Mouse (Mus musculus): ENCODE results near the gene Olfr159. TPM values are rescaled to one million over a fixed set of nuclear protein-coding genes. Genes with fewer than 3 reads are reported as not detected.

Olfr159 gene
- polyA plus RNA-seq, 1 experiment from 2014 or later, result not detected

DNA sequence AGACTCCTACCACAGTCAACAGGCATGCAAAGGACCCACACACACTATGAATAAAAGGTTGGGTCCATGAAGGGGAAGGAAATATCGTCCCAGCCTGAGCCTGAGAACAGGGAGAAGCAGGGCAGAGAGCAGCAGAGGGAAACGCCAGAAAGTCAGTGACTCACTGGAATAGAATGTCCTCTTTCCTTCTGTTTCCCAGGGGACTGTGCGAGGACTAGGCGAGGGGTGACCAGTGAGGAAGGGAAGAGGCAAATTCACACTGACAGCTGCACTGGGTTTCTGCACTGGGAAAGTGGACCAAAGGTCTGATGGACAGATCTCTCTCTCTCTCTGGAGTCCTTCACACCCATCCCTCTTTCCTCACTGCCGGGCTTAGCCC lies 42.2 kb downstream of the Olfr159 start:
- no peaks in the 10 kb centered on the region for H3K36me3 ChIP-seq (ENCODE audit: poor library complexity, severe bottlenecking)
- no peak overlapping the region for H3K9ac ChIP-seq
- H3K27ac ChIP-seq, result no peak overlapping the region
- no peaks in the 10 kb centered on the region for H3K27me3 ChIP-seq
- WGBS, result 78% methylated on average over 5 of the region's 5 CpGs
- H3K4me1 ChIP-seq, result no peaks in the 10 kb centered on the region
- no peak overlapping the region for H3K4me3 ChIP-seq
- H3K9me3 ChIP-seq (replicated peaks), result no peaks in the 10 kb centered on the region
- ATAC-seq, result no peak
- no peak overlapping the region for H3K4me2 ChIP-seq

DNA sequence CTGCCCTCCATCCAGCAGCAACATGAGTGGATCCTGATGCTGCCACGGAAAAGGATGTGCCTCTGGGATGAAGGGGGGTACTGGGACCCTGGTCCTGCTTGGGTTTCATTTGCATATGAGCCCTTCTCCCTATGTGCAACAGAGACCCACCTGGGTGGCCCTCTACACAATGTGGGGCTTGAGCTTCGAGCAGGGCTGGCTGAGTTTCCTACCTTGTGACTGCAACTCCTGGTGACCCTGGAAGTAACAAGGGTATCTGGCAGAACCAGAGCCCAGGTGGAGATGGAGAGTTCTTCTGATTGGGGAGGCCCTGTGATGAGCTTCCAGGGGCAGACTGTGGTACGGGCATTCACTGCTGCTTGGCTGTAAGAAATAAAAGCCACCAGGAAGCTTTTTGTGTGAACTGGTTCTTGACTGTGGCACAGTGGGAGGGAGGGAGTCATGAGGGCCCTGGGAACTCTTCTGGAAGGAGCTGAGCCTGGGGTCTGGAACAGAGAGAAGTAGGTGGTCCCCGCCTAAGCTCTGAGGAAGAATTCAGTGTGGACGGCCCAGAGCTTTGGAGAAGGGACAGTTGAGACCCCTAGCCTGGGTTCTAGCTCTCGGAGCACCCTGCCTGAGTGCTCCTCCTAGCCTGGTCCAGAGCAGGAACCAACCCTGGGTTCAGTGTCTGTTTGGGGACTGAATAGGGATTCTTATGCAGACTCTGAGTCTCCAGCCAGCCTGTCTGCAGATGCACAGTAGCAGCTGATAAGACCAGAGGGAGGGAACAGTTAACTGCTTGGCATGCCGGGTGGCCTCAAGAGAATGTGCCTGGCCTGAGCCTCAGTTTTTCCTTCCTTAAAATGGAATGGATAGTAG lies 42.9 kb downstream of the Olfr159 start:
- H3K4me2 ChIP-seq, result no peak overlapping the region
- no peak for ATAC-seq

DNA sequence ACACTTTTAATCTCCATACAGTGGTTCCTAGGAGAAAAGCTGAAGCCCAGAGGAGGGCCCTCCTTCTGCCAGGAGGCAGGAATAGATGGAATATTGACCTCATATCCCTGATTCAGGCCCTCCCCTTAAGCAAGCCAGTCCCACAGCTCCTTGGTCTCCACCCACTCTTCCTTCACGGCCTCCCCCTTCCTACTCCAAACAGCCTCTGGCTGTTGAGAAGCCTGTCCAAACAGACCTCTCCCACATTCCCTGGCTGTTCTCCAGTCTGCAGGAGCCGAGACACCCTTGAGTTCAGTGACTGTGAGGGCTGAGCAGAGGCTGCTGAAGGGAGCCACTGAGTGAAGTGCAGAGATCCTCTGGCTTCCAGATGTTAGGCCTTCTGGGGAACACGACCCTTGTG lies 43.8 kb downstream of the Olfr159 start, which contains the start of gene Hrct1:
TSS of gene Hrct1 (plus strand) at position 194 of the 400 bp plus-strand sequence.
- Histone ChIP-seq H3K4me3 (no peak within 1 kb of the TSS), H3K27me3 (no peaks in the 10 kb centered on the region), H3K36me3 (ENCODE audit: poor library complexity, severe bottlenecking) (no peaks in the 10 kb centered on the region), H3K27ac (no peak within 1 kb of the TSS), H3K4me1 (no peaks in the 10 kb centered on the region), H3K9ac (no peak within 1 kb of the TSS), H3K4me2 (no peak within 1 kb of the TSS), H3K9me3 (replicated peaks) (no peaks in the 10 kb centered on the region)
- 61% methylated on average over 3 of the region's 3 CpGs for WGBS
- no peak for ATAC-seq

More for the DNA sequence above, 42.9 kb downstream of the Olfr159 start:
- Histone ChIP-seq H3K9me3 (replicated peaks) (no peaks in the 10 kb centered on the region), H3K27me3 (no peaks in the 10 kb centered on the region), H3K4me3 (no peak overlapping the region), H3K4me1 (no peaks in the 10 kb centered on the region), H3K27ac (no peak overlapping the region), H3K36me3 (ENCODE audit: poor library complexity, severe bottlenecking) (no peaks in the 10 kb centered on the region), H3K9ac (no peak overlapping the region)
- 72% methylated on average over 7 of the region's 7 CpGs for WGBS

DNA sequence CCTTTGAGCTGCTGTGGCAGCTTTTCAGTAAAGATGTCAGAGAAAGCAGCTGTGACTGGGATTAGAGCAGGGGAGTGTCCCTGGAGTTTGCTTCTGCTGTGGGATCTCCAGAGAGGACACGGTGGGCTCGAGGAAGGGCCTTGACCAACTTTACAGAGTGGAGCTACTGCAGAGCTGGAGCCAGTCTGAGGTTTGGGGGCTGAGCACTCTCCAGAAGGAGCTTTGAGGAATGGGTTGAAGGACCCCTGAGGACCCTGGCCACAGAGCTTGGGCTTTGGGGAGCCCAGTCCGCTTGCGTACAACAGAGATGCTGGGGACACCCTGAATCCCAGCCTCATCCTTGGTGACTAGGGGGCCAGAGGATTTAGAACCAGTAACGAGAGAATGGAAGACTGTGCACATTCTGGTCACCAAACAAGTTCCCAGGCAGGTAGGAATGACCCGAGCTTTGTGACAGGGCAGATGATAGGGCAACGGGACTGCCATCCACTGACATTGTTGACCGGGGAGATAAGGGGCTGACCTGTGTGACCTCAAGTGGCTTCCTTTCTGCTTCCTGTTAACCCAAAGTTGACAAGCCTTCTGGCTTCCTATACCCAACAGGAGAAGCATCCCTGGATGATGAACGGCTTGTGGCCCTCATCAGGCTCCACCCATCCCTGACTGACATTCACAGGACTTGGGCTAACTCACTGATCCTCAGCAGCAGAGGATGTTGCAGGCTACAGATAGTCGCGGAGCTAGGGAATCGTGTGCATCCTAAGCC lies 44.4 kb downstream of the Olfr159 start:
- Histone ChIP-seq H3K4me2 (no peak overlapping the region), H3K27ac (no peak overlapping the region), H3K4me1 (no peaks in the 10 kb centered on the region), H3K9me3 (replicated peaks) (no peaks in the 10 kb centered on the region), H3K4me3 (no peak overlapping the region), H3K27me3 (no peaks in the 10 kb centered on the region), H3K36me3 (ENCODE audit: poor library complexity, severe bottlenecking) (no peaks in the 10 kb centered on the region), H3K9ac (no peak overlapping the region)
- ATAC-seq, result no peak
- WGBS, result 82% methylated on average over 12 of the region's 12 CpGs

DNA sequence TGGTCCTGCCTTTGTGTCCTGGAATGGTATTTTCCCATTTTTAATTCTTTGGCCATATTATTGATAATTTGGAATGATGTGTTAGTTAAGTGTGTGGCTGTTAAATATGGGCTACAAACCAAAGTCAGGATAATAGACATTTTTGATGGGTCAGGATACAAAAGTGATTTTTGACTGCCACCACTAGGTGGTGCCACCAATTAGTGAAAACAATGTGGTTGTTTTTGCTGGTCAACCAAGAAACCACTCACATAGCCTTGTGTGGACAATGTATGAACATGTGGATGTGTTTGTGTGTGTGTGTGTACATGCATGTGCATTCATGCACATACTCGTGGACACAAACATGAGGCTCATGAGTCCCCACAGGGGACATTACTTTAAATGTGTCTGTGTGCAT lies 46.0 kb downstream of the Olfr159 start:
- no peak overlapping the region for H3K4me2 ChIP-seq
- no peaks in the 10 kb centered on the region for H3K27me3 ChIP-seq
- no peak overlapping the region for H3K4me3 ChIP-seq
- no peak overlapping the region for H3K9ac ChIP-seq
- peaks cover 8% of the 10 kb centered on the region; the same call in 1 of the 2 replicates for H3K4me1 ChIP-seq
- H3K9me3 ChIP-seq (replicated peaks), result no peaks in the 10 kb centered on the region
- WGBS, result 47% methylated on average over 1 of the region's 1 CpGs
- ATAC-seq, result no peak
- H3K27ac ChIP-seq, result no peak overlapping the region
- H3K36me3 ChIP-seq (ENCODE audit: poor library complexity, severe bottlenecking), result no peaks in the 10 kb centered on the region

DNA sequence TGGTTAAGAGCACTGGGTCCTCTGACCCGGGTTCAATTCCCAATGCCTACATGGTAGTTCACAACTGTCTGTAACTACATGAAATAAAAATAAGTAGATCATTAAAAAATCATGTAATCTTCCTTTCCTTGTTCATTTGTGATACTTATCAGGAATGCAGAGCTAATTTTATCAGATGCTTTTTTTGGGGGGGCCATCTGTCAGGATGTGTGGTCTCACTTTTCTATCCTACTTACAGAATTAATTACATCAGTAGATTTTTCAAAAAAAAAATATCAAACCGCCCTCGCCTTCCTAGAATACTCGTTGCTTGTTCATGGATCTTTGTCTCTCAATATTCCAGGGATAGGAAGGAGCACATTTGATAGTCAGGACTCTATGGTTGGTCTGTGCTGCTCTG lies 48.6 kb downstream of the Olfr159 start:
- no peaks in the 10 kb centered on the region for H3K27me3 ChIP-seq
- no peak overlapping the region for H3K4me3 ChIP-seq
- no peak overlapping the region for H3K4me2 ChIP-seq
- H3K4me1 ChIP-seq, result peaks cover 8% of the 10 kb centered on the region; the same call in 1 of the 2 replicates
- H3K27ac ChIP-seq, result no peak overlapping the region; the same call in 1 of the 2 replicates
- ATAC-seq, result no peak
- 80% methylated on average over 4 of the region's 4 CpGs for WGBS
- no peaks in the 10 kb centered on the region for H3K36me3 ChIP-seq (ENCODE audit: poor library complexity, severe bottlenecking)
- H3K9ac ChIP-seq, result no peak overlapping the region
- H3K9me3 ChIP-seq (replicated peaks), result no peaks in the 10 kb centered on the region

DNA sequence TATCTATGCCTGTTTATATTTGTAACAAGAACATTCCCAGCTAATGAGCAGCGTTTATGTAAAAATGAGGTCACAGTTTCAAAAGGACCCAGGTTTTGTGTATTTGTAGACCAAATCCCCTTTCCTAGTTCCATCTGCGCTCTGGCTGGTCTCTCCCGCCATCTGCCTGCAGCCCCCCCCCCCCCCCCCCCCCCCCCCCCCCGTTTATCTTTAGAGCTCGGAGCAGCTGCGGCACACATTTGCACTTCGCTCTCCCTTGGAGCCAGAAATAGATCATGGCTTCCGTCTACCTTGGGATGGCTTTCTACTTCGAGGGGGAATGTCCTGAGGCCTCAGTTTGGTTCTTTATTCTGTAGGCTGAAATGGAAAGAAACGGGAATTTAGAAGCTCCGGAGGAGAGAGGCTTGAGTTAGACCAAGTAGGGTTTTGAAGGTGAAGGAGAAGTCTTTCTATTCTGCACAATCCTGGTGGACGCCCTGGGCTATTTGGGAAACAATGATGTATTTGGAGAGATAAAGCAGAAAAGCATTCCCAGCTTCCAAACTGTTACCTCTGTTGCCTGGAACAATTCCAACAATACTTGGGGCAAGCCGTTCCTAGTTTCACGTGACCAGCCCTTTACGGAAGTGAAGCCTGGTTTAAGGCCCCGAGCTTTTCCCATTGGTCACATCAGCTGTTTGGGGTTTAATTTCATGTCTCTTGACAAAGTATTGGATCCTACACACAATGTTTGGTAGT lies 50.1 kb downstream of the Olfr159 start:
- no peaks in the 10 kb centered on the region for H3K27me3 ChIP-seq
- H3K4me3 ChIP-seq, result no peak overlapping the region
- no peak overlapping the region for H3K4me2 ChIP-seq
- peaks cover 8% of the 10 kb centered on the region; the same call in 1 of the 2 replicates for H3K4me1 ChIP-seq
- peak; percentile 38; the same call in 1 of the 2 replicates for ATAC-seq
- 55% methylated on average over 13 of the region's 16 CpGs for WGBS
- no peaks in the 10 kb centered on the region for H3K36me3 ChIP-seq (ENCODE audit: poor library complexity, severe bottlenecking)
- no peaks in the 10 kb centered on the region for H3K9me3 ChIP-seq (replicated peaks)
- no peak overlapping the region for H3K9ac ChIP-seq
- peak overlapping the region; percentile 61 for H3K27ac ChIP-seq

Other genes with a start within 250 kb of the Olfr159 start
- gene Tpm2, start 247.2 kb downstream of the Olfr159 start, polyA plus RNA-seq (2015; fragmentation: Nextera tagmentation; extraction: Ambion mirVana), result 11.4 and 12.2 TPM in 2 replicates
- 61.8 and 65.1 TPM in 2 replicates for gene Creb3, start 208.7 kb downstream of the Olfr159 start, polyA plus RNA-seq (2015; fragmentation: Nextera tagmentation; extraction: Ambion mirVana)
- gene Tln1, start 208.3 kb downstream of the Olfr159 start, polyA plus RNA-seq (2015; fragmentation: Nextera tagmentation; extraction: Ambion mirVana), result 48.0 and 54.7 TPM in 2 replicates
- 27.5 and 27.9 TPM in 2 replicates for gene Rgp1, start 192.3 kb downstream of the Olfr159 start, polyA plus RNA-seq (2015; fragmentation: Nextera tagmentation; extraction: Ambion mirVana)
- 44.5 and 47.4 TPM in 2 replicates for gene Gba2, start 192.1 kb downstream of the Olfr159 start, polyA plus RNA-seq (2015; fragmentation: Nextera tagmentation; extraction: Ambion mirVana)
- gene Msmp, start 186.5 kb downstream of the Olfr159 start, polyA plus RNA-seq (2015; fragmentation: Nextera tagmentation; extraction: Ambion mirVana), result 0.65 and 1.8 TPM in 2 replicates
- gene Npr2, start 139.1 kb downstream of the Olfr159 start, polyA plus RNA-seq (2015; fragmentation: Nextera tagmentation; extraction: Ambion mirVana), result 9.1 and 10.7 TPM in 2 replicates
- 3.9 and 6.8 TPM in 2 replicates for gene Spag8, start 117.4 kb downstream of the Olfr159 start, polyA plus RNA-seq (2015; fragmentation: Nextera tagmentation; extraction: Ambion mirVana)
- 75.6 and 79.2 TPM in 2 replicates for gene Hint2, start 114.5 kb downstream of the Olfr159 start, polyA plus RNA-seq (2015; fragmentation: Nextera tagmentation; extraction: Ambion mirVana)
- gene Tmem8b, start 102.0 kb downstream of the Olfr159 start, polyA plus RNA-seq (2015; fragmentation: Nextera tagmentation; extraction: Ambion mirVana), result 12.1 and 13.8 TPM in 2 replicates
- 2.1 and 2.9 TPM in 2 replicates for gene Fam221b, start 101.9 kb downstream of the Olfr159 start, polyA plus RNA-seq (2015; fragmentation: Nextera tagmentation; extraction: Ambion mirVana)
- not detected in 2 replicates for gene Olfr70, start 70.2 kb downstream of the Olfr159 start, polyA plus RNA-seq (2015; fragmentation: Nextera tagmentation; extraction: Ambion mirVana)
- not detected in 2 replicates for gene Olfr71, start 60.8 kb downstream of the Olfr159 start, polyA plus RNA-seq (2015; fragmentation: Nextera tagmentation; extraction: Ambion mirVana)
- 0.30 and 0.48 TPM in 2 replicates for gene Hrct1, start 43.8 kb downstream of the Olfr159 start, polyA plus RNA-seq (2015; fragmentation: Nextera tagmentation; extraction: Ambion mirVana)
- not detected in 2 replicates for gene Spaar, start 41.0 kb downstream of the Olfr159 start, polyA plus RNA-seq (2015; fragmentation: Nextera tagmentation; extraction: Ambion mirVana)
- gene Olfr156, start 52.9 kb upstream of the Olfr159 start, polyA plus RNA-seq (2015; fragmentation: Nextera tagmentation; extraction: Ambion mirVana), result not detected in 2 replicates
- gene Olfr157, start 69.2 kb upstream of the Olfr159 start, polyA plus RNA-seq (2015; fragmentation: Nextera tagmentation; extraction: Ambion mirVana), result not detected in 2 replicates
- not detected in 2 replicates for gene Olfr155, start 80.6 kb upstream of the Olfr159 start, polyA plus RNA-seq (2015; fragmentation: Nextera tagmentation; extraction: Ambion mirVana)
- gene Reck, start 104.5 kb upstream of the Olfr159 start, polyA plus RNA-seq (2015; fragmentation: Nextera tagmentation; extraction: Ambion mirVana), result 4.4 and 4.8 TPM in 2 replicates
- gene Glipr2, start 186.4 kb upstream of the Olfr159 start, polyA plus RNA-seq (2015; fragmentation: Nextera tagmentation; extraction: Ambion mirVana), result 37.1 and 38.7 TPM in 2 replicates
- not detected in 2 replicates for gene Ccin, start 212.5 kb upstream of the Olfr159 start, polyA plus RNA-seq (2015; fragmentation: Nextera tagmentation; extraction: Ambion mirVana)
- gene Clta, start 233.4 kb upstream of the Olfr159 start, polyA plus RNA-seq (2015; fragmentation: Nextera tagmentation; extraction: Ambion mirVana), result 249 and 262 TPM in 2 replicates

Measured in forebrain, embryonic 13.5 days (tissue).